Mouse (Mus musculus) heart, embryonic 16.5 days (tissue): ENCODE data around the gene Ube2c. TPM values are rescaled to one million over a fixed set of nuclear protein-coding genes. Genes with fewer than 3 reads are reported as not detected.

Source experiments
- ATAC-seq: fragments of 200-750 bp; cut with Nextera tagmentation; replicated peaks from 2 replicates; pipeline ENCODE4 v1.8.0; 2017; ENCODE audit warnings: moderate number of reproducible peaks; ENCODE audit not compliant: insufficient read depth, low FRiP score; ENCODE audit errors: extremely low read depth
- H3K27ac ChIP-seq: fragments of 300-500 bp; sonication (generic); 2 replicates; pipeline ENCODE4 v1.5.1; 2014; ENCODE audit warnings: mild to moderate bottlenecking, low read length, control low read depth, moderate library complexity
- H3K27me3 ChIP-seq: fragments of 300-500 bp; sonication (generic); 2 replicates; pipeline ENCODE4 v1.6.1; 2014; ENCODE audit warnings: low read length, mixed read lengths; ENCODE audit not compliant: control insufficient read depth, insufficient read depth
- H3K36me3 ChIP-seq: fragments of 300-500 bp; sonication (generic); 2 replicates; pipeline ENCODE4 v1.6.1; 2014; ENCODE audit not compliant: control insufficient read depth, insufficient read depth
- H3K4me1 ChIP-seq: fragments of 300-500 bp; sonication (generic); 2 replicates; pipeline ENCODE4 v1.6.1; 2014; ENCODE audit warnings: low read length, mixed read lengths; ENCODE audit not compliant: control insufficient read depth, insufficient read depth
- H3K4me2 ChIP-seq: fragments of 300-500 bp; sonication (generic); 2 replicates; pipeline ENCODE4 v1.6.1; 2014; ENCODE audit warnings: low read depth, mild to moderate bottlenecking, control low read depth, low read length
- H3K4me3 ChIP-seq: fragments of 300-500 bp; sonication (generic); 2 replicates; pipeline ENCODE4 v1.5.1; 2014; ENCODE audit warnings: mild to moderate bottlenecking, control low read depth, low read length
- H3K9ac ChIP-seq: fragments of 300-500 bp; sonication (generic); 2 replicates; pipeline ENCODE4 v1.6.1; 2014; ENCODE audit warnings: low read length, control low read depth
- H3K9me3 ChIP-seq: fragments of 300-500 bp; sonication (generic); replicated peaks from 2 replicates; pipeline ENCODE4 v1.6.1; 2016; ENCODE audit warnings: low read length; ENCODE audit not compliant: control insufficient read depth
- WGBS: fragments of 180-500 bp; shearing (Covaris S2); extraction: QIAGEN DNeasy Blood & Tissue Kit; methylation state at CpG from one replicate; pipeline ENCODE4 v1.1.7; 2014; 5-methylcytosine and 5-hydroxymethylcytosine counted together
- polyA plus RNA-seq: library from polyadenylated mRNA; unstranded; fragments of >200 nt; fragmentation: Nextera tagmentation; extraction: Ambion mirVana; gene quantifications from 2 replicates; pipeline ENCODE4 v1.2.1, GENCODE M21; 2015

Gene Ube2c
- polyA plus RNA-seq, 1 experiment from 2014 or later: 388 TPM

DNA sequence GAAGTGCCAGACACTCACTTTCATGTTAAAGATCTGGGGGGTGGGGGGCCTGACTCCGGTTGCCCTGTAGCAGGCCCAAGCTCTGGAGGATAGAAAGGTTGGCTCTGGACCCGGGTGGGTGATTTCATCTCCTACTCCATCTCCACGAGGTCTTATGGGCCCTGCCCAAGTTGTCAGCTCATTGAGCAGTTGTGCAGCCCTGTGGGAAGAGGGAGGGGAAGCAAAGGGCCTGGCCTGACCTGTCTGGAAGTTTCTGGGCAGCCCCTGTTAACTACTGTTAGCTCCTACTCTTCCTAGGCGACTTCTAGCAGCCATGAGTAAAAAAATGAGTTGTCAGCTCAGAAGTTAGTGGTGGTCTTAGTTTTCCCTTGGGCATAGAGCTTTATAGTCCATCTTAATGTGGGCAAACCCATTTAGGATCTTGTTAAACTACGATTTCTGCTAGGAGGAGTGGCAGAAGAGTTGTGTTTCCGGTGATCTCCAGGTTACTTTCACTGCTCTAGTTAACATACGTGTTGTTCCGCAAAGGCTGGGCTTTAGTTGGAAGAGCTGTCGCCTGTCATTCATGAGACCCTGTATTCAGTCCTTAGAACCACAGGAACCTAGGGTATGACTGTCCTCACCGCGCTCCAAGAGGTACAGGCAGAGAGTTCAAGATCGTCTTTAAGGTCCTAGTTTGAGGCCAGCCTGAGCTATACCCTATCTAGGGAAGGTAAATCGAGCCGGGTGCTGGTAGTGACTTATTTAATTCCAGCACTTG, 3.7 kb downstream of the Ube2c start:
- 79% methylated on average over 14 of the region's 14 CpGs for WGBS
- Histone ChIP-seq H3K27ac (no peak overlapping the region), H3K4me1 (peaks cover 12% of the 10 kb centered on the region), H3K4me3 (no peak overlapping the region), H3K36me3 (no peaks in the 10 kb centered on the region; the same call in 1 of the 2 replicates), H3K9me3 (no peaks in the 10 kb centered on the region), H3K9ac (no peak overlapping the region), H3K27me3 (no peaks in the 10 kb centered on the region), H3K4me2 (no peak overlapping the region)
- no peak for ATAC-seq

DNA sequence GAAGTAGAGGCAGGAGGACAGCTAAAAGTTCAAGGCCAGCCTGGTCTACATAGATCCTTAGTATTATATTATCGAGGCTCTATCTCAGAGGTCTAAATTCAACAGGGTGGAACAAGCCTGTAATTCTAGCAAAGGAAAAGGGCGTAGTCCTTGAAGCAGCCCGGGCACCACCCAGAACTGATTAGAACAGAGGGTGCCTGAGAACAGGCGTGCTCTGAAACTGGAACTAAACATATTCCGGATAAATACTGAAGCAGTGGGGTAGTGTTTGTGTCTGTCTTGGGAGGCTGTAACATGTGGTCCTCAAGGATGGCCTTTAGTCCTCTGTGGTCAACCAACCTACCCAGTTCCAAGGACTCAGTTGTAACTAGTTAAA, 4.3 kb downstream of the Ube2c start:
- 77% methylated on average over 5 of the region's 5 CpGs for WGBS
- Histone ChIP-seq H3K4me1 (peaks cover 11% of the 10 kb centered on the region), H3K9ac (no peak overlapping the region), H3K36me3 (no peaks in the 10 kb centered on the region; the same call in 1 of the 2 replicates), H3K4me2 (no peak overlapping the region), H3K27ac (no peak overlapping the region), H3K27me3 (no peaks in the 10 kb centered on the region), H3K4me3 (no peak overlapping the region), H3K9me3 (no peaks in the 10 kb centered on the region)
- no peak for ATAC-seq

DNA sequence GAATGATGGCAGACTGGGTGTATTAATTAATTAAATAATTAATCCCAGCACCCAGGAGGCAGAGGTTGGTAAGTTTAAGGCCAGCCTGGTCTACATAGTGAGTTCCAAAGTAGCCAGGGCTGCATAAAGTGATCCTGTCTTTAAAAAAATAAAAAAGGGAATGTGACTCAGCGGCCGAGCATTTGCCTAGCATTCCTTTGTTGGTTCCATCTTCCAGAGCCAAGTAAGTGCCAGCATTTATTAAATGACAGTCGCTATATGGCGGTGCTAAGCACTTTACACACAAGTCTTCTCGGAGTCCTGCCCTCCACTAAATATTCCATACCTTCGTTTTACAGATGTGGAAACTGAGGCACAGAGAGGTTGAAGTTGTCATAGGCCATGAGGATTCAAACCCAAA, 6.4 kb downstream of the Ube2c start:
- H3K4me3 ChIP-seq: no peak overlapping the region
- H3K27ac ChIP-seq: no peak overlapping the region
- H3K36me3 ChIP-seq: no peaks in the 10 kb centered on the region; the same call in 1 of the 2 replicates
- no peak overlapping the region for H3K9ac ChIP-seq
- WGBS: 73% methylated on average over 6 of the region's 6 CpGs
- H3K4me2 ChIP-seq: no peak overlapping the region
- peaks cover 5% of the 10 kb centered on the region for H3K4me1 ChIP-seq
- H3K9me3 ChIP-seq: no peaks in the 10 kb centered on the region
- no peak for ATAC-seq
- H3K27me3 ChIP-seq: no peaks in the 10 kb centered on the region

DNA sequence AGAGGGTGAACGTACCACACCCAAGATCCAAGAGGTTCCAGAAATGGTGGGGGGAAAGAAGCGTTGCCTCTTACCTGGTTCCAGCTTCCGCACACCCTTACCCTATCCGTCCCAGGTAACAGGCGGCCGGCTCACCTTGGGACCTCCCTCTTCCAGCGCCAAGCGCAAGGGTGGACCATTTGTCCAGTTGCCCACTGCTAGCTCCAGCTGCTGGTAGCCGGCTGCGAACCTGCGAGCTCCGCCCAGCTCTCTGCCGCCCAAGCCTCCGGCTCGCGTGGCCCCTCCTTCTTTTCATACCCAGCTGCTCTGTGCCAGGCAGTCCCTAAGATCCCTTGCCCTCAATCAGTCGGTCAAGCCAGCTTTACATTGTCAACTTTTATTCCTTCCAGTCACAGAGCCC, 7.1 kb downstream of the Ube2c start:
- no peak for ATAC-seq
- Histone ChIP-seq H3K9ac (no peak overlapping the region), H3K27me3 (no peaks in the 10 kb centered on the region), H3K9me3 (no peaks in the 10 kb centered on the region), H3K4me3 (no peak overlapping the region), H3K4me2 (no peak overlapping the region), H3K27ac (no peak overlapping the region), H3K36me3 (no peaks in the 10 kb centered on the region; the same call in 1 of the 2 replicates), H3K4me1 (peaks cover 5% of the 10 kb centered on the region)
- 53% methylated on average over 17 of the region's 17 CpGs for WGBS

DNA sequence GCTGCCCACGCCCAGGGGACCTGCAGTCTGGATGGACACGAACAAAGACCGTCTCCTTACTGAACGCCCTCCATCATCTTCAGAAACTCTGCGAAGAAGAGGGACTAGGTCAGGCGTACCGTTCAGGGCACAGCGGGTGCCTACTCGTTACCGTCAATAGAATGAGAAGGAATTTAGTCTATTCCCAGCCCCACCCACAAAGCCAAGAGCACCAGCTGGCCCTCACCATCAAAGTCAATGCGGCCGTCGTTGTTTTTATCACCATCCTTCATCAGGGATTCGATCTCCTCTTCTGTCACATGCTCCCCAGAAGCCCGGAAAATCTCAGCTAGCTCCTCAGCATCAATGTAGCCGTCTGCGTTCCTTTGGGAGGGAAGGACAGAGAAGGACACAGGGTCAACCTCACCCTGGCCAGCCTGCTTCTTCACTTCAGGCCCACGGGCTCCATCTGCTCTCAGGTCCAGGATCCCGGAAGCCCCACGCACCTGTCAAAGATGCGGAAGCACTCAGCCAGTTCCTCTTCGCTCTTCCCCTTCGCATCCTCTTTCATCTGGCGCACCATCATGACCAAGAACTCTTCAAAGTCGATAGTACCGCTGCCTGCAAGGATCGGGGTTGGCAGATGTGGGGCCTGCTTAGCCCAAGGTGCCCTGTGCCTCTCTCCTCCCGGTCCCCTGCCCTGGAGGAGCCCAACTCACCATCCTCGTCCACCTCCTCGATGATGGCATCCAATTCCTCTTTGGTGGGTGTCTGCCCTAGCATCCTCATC, 7.7 kb downstream of the Ube2c start:
- Histone ChIP-seq H3K27me3 (no peaks in the 10 kb centered on the region), H3K9me3 (no peaks in the 10 kb centered on the region), H3K4me1 (no peaks in the 10 kb centered on the region), H3K4me2 (no peak overlapping the region), H3K4me3 (no peak overlapping the region), H3K9ac (no peak overlapping the region), H3K36me3 (no peaks in the 10 kb centered on the region; the same call in 1 of the 2 replicates), H3K27ac (no peak overlapping the region)
- no peak for ATAC-seq
- WGBS: 74% methylated on average over 30 of the region's 30 CpGs

DNA sequence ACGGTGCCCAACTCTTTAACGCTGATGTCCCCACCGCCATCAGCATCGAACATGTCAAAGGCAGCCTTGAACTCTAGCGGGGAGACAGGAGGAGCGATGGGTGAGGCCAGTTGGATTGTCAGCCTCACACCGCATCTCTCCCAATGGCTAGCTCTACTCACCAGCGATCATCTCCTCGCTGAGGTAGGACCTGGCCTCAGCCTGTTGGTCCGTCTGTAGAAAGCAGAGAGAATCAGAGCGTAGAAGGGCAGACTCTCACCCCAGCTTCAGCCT, 8.3 kb downstream of the Ube2c start:
- Histone ChIP-seq H3K27me3 (no peaks in the 10 kb centered on the region), H3K9me3 (no peaks in the 10 kb centered on the region), H3K4me2 (no peak overlapping the region), H3K36me3 (no peaks in the 10 kb centered on the region; the same call in 1 of the 2 replicates), H3K9ac (no peak overlapping the region), H3K27ac (no peak overlapping the region), H3K4me1 (no peaks in the 10 kb centered on the region), H3K4me3 (no peak overlapping the region)
- ATAC-seq: no peak
- 90% methylated on average over 11 of the region's 11 CpGs for WGBS

DNA sequence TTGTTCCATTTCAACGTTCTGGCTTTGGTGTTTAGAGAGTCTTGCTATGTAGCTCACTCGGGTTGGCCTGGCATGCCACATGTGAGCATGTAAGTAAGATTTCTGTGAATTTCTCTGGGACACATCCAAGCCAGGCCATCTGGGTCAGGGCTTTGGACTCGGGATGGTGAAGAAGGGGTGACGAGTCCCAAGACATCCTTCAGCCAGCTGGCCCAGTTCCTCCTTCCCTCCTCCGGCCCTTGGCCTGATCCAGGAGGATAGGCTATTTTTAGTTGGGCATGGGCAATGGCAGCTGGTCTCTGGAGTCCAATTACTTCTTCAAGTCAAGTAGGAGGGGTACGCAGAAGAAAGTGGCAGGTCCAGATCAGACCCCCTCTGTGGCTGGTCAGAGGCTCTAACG, 9.1 kb downstream of the Ube2c start:
- H3K4me2 ChIP-seq: no peak overlapping the region
- no peaks in the 10 kb centered on the region for H3K9me3 ChIP-seq
- H3K36me3 ChIP-seq: no peaks in the 10 kb centered on the region
- WGBS: 59% methylated on average over 7 of the region's 7 CpGs
- no peaks in the 10 kb centered on the region for H3K4me1 ChIP-seq
- no peak overlapping the region for H3K9ac ChIP-seq
- no peak for ATAC-seq
- H3K27me3 ChIP-seq: no peaks in the 10 kb centered on the region
- no peak overlapping the region for H3K4me3 ChIP-seq
- no peak overlapping the region for H3K27ac ChIP-seq

DNA sequence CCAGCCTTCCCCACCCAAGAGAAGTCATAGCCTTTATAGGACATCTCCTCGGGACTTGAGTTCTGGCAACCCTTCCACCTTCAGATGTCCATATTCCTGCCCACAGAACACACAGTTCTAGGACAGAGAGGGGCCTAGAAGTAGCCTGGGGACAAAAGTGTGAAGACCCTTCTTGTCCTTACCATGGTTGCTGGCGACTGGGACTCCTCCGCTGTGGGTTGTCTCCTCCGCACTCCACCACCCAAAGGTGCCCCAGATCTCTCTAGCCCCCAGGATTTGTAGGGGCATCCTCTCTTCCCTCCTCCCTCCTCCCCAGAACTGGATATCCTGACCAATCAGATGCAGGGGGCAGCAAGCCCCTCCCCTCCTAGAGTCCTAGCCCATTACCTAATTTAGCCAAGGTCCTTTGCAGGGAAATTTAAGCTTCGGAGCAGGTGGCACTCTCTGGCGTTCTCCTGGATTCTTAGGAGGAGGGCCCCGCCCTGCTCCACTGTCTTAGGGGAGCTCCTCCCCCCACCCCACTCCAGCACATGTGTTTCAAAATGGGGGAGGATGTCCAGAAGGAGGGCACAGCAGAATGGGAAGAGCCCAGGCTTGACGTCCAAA, 9.9 kb downstream of the Ube2c start, which contains the start of gene Tnnc2:
Gene Tnnc2, minus strand, starts transcription at position 487 of the 606 bp plus-strand sequence.
- H3K4me3 ChIP-seq: no peak within 1 kb of the TSS
- no peak within 1 kb of the TSS for H3K4me2 ChIP-seq
- H3K9ac ChIP-seq: no peak within 1 kb of the TSS
- no peak within 1 kb of the TSS for H3K27ac ChIP-seq
- 68% methylated on average over 8 of the region's 8 CpGs for WGBS
- no peaks in the 10 kb centered on the region for H3K36me3 ChIP-seq
- H3K9me3 ChIP-seq: no peaks in the 10 kb centered on the region
- peaks cover 1% of the 10 kb centered on the region for H3K4me1 ChIP-seq
- no peaks in the 10 kb centered on the region for H3K27me3 ChIP-seq
- ATAC-seq: no peak

DNA sequence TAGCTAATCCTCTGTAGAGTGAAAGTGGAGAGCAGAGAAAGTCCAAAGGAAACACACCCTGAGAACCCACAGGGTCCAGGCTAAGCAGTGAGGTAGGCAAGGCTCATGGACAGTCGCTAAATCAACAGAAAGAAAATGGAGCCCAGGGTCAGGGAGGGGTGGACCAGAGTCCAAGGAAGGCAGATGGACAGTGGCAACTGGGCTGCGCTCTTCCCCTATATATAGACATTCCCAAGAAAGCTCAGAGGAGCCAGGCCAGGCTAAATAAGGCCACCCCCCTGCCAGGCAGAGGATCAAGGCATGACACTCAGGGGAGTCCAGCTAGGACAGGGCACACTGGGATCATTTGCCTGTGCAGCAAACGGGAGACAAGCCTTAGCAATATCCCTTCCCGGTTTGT, 12.2 kb downstream of the Ube2c start:
- no peaks in the 10 kb centered on the region for H3K27me3 ChIP-seq
- no peaks in the 10 kb centered on the region for H3K9me3 ChIP-seq
- H3K36me3 ChIP-seq: no peaks in the 10 kb centered on the region
- no peak overlapping the region for H3K9ac ChIP-seq
- 62% methylated on average over 4 of the region's 4 CpGs for WGBS
- no peak overlapping the region for H3K27ac ChIP-seq
- no peak overlapping the region for H3K4me2 ChIP-seq
- no peak for ATAC-seq
- H3K4me1 ChIP-seq: peaks cover 9% of the 10 kb centered on the region
- H3K4me3 ChIP-seq: no peak overlapping the region
